Mouse (Mus musculus) ES-Bruce4 (cell line): Measurements from ENCODE around the gene Dchs1.

Source experiments
- CTCF ChIP-seq: IDR thresholded peaks from one replicate; pipeline ENCODE4 v1.8.1; 2011; ENCODE audit warnings: low read depth, low read length
- POLR2A ChIP-seq: IDR thresholded peaks from one replicate; pipeline ENCODE4 v1.8.1; 2011; ENCODE audit warnings: low read length; ENCODE audit not compliant: insufficient read depth

- no peak for TF ChIP-seq POLR2A
- no peak for TF ChIP-seq CTCF
Measured at GRCm38 (mm10) chr7:105734826-105735225, 52.6 kb downstream of the Dchs1 start.
